Mouse (Mus musculus) stomach, embryonic 16.5 days (tissue): ENCODE data around the gene Basp1. TPM values are rescaled to one million over a fixed set of nuclear protein-coding genes. Genes with fewer than 3 reads are reported as not detected.

Experiments used
- ATAC-seq: fragments of 200-750 bp; cut with Nextera tagmentation; 2 replicates; pipeline ENCODE4 v1.8.0; 2017; ENCODE audit warnings: moderate number of reproducible peaks, moderate TSS enrichment; ENCODE audit not compliant: insufficient read depth, low FRiP score
- H3K27ac ChIP-seq: fragments of 300-500 bp; sonication (generic); 2 replicates; pipeline ENCODE4 v1.5.1; 2014; ENCODE audit warnings: low read length
- H3K27me3 ChIP-seq: fragments of 300-500 bp; sonication (generic); 2 replicates; pipeline ENCODE4 v1.6.1; 2014; ENCODE audit warnings: low read length, control low read depth, mixed read lengths; ENCODE audit not compliant: control insufficient read depth, insufficient read depth
- H3K36me3 ChIP-seq: fragments of 300-500 bp; sonication (generic); 2 replicates; pipeline ENCODE4 v1.6.1; 2014; ENCODE audit warnings: low read length; ENCODE audit not compliant: control insufficient read depth, insufficient read depth
- H3K4me1 ChIP-seq: fragments of 300-500 bp; sonication (generic); 2 replicates; pipeline ENCODE4 v1.6.1; 2014; ENCODE audit warnings: low read length, control low read depth, mixed read lengths; ENCODE audit not compliant: control insufficient read depth, insufficient read depth
- H3K4me2 ChIP-seq: fragments of 300-500 bp; sonication (generic); 2 replicates; pipeline ENCODE4 v1.6.1; 2014; ENCODE audit warnings: low read depth, low read length, mixed read lengths
- H3K4me3 ChIP-seq: fragments of 300-500 bp; sonication (generic); replicated peaks from 2 replicates; pipeline ENCODE4 v1.5.1; 2014; ENCODE audit warnings: mild to moderate bottlenecking, low read length
- H3K9ac ChIP-seq: fragments of 300-500 bp; sonication (generic); 2 replicates; pipeline ENCODE4 v1.6.1; 2014; ENCODE audit warnings: low read length
- H3K9me3 ChIP-seq: fragments of 300-500 bp; sonication (generic); replicated peaks from 2 replicates; pipeline ENCODE4 v1.6.1; 2016; ENCODE audit warnings: low read length, control low read depth; ENCODE audit not compliant: control insufficient read depth
- WGBS: fragments of 180-500 bp; shearing (Covaris S2); extraction: QIAGEN DNeasy Blood & Tissue Kit; methylation state at CpG from one replicate; pipeline ENCODE4 v1.1.7; 2014; 5-methylcytosine and 5-hydroxymethylcytosine counted together
- polyA plus RNA-seq: library from polyadenylated mRNA; unstranded; fragments of >200 nt; fragmentation: Nextera tagmentation; extraction: Ambion mirVana; gene quantifications from 2 replicates; pipeline ENCODE4 v1.2.1, GENCODE M21; 2015

The Basp1 gene
- polyA plus RNA-seq, 1 experiment from 2014 or later, result 15.8 TPM

DNA sequence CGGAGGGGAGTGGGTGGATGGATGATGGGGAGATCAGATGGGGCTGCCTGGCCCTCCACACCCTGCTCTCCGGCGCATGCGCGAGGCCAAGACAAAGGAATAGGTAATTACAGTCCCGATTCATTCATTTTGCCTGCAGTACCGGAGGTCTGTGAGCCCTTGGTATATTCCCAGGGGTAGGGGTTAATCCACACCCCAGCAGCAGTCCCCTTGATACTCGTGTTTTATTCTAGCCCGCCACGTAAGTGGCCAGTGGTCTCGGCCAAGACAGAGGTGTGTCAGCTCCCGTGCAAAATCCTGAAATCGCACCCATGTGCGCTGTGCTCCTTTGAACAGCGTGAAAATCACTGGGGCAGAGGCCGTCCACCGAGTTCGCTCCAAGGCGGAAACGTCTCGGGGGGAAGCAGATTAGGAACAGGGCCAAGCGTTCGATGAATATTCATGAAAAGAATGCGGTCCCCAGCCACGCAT lies 1.4 kb downstream of the Basp1 start:
- Histone ChIP-seq H3K4me3 (peak overlapping the region; percentile 80), H3K27ac (peak overlapping the region; percentile 77), H3K36me3 (no peaks in the 10 kb centered on the region), H3K4me2 (peak overlapping the region; percentile 86), H3K9ac (peak overlapping the region; percentile 84), H3K9me3 (no peaks in the 10 kb centered on the region), H3K4me1 (no peaks in the 10 kb centered on the region), H3K27me3 (no peaks in the 10 kb centered on the region)
- under 1% methylated on average over 25 of the region's 25 CpGs for WGBS
- peak; percentile 56 for ATAC-seq

DNA sequence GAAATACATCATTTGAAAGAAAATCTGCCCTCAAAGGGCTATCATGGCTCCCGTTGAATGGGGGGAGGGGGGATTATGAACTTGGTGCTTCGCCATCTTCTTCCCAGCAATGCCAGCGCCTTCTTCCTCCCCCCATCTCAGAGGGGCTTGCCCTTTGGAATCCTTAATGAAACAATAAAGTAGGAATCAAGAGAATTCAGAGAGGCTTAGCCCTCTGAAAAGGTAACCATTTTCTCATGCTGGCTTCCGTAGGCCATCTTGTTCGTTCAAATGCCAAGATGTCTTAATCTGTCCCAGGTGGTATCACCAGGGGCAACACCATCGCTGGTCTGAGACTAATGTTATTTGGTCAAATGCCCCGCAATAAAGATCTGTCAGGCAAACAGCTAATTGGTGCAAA lies 2.1 kb downstream of the Basp1 start:
- H3K9ac ChIP-seq, result peak overlapping the region; percentile 84; the same call in 1 of the 2 replicates

DNA sequence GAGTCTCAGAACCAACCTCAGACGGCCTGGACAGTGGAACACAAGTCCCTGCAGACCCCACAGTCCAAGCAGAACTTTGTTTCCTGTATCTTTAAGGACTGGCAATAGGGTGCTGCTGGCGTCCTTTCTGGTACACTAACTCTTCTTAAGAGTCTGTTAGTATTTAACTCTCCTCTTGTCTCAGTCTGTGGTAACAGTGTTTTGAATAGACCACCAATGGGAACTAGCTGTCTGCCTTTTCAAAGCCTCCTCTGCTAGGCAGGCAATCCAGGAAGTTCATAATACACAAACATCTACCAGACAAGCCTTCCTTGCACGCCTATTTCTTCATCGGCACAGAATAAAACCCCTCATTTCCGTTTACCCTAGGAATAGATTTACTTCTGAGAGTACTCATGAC lies 7.6 kb downstream of the Basp1 start:
- Histone ChIP-seq H3K4me1 (no peaks in the 10 kb centered on the region), H3K36me3 (no peaks in the 10 kb centered on the region), H3K9me3 (no peaks in the 10 kb centered on the region), H3K9ac (no peak overlapping the region), H3K4me2 (no peak overlapping the region), H3K27ac (no peak overlapping the region), H3K4me3 (no peak overlapping the region), H3K27me3 (no peaks in the 10 kb centered on the region)
- 65% methylated on average over 5 of the region's 5 CpGs for WGBS
- no peak for ATAC-seq

More for the DNA sequence above, 2.1 kb downstream of the Basp1 start:
- Histone ChIP-seq H3K27me3 (no peaks in the 10 kb centered on the region), H3K4me3 (peak overlapping the region; percentile 80), H3K4me1 (no peaks in the 10 kb centered on the region), H3K27ac (no peak overlapping the region), H3K4me2 (peak overlapping the region; percentile 86), H3K36me3 (no peaks in the 10 kb centered on the region), H3K9me3 (no peaks in the 10 kb centered on the region)
- ATAC-seq, result no peak
- WGBS, result 43% methylated on average over 7 of the region's 7 CpGs

DNA sequence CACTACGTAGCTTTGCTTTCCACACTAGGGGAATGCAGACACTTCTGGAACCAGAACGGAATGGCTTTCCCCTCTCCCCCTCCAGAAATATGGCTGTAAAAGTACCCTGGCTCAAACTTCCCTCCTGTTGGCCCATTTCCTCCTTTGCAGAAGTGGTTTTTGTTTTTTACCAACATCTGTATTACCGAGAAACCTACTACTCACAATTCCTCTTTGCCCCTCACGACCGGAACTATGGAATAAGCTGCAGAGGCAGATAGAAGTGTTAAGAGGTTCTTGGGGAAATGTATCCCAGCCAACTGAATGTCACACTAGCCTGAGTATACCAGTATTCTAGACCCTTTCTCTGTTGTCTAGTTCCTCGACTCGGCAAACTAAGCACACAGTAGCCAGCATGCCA lies 9.7 kb downstream of the Basp1 start:
- Histone ChIP-seq H3K9me3 (no peaks in the 10 kb centered on the region), H3K9ac (no peak overlapping the region), H3K36me3 (no peaks in the 10 kb centered on the region), H3K4me1 (no peaks in the 10 kb centered on the region), H3K4me3 (no peak overlapping the region), H3K27me3 (no peaks in the 10 kb centered on the region), H3K4me2 (no peak overlapping the region), H3K27ac (no peak overlapping the region)
- no peak for ATAC-seq
- 87% methylated on average over 7 of the region's 7 CpGs for WGBS

DNA sequence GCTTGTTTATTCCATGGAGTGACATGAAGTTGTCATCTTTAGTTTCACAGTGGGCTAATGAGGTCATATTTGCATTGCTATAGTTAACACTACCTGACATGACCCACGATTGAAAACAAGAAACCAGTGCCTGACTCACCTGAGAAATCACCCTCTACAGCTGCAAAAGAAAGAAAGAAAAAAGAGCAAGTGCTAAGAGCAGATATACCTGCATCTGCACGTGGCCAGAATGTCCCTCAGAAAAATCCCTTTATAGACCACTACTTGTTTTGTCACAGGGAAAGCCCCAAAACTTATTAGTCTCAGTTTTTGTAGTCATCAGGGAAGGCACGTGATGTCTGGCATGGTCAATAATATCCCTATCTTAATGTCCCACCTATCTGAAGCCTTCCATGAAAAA lies 11.6 kb downstream of the Basp1 start:
- Histone ChIP-seq H3K9me3 (no peaks in the 10 kb centered on the region), H3K27me3 (no peaks in the 10 kb centered on the region), H3K27ac (no peak overlapping the region), H3K4me3 (no peak overlapping the region), H3K36me3 (no peaks in the 10 kb centered on the region), H3K4me2 (no peak overlapping the region), H3K4me1 (no peaks in the 10 kb centered on the region), H3K9ac (no peak overlapping the region)
- ATAC-seq, result no peak
- 69% methylated on average over 3 of the region's 3 CpGs for WGBS

DNA sequence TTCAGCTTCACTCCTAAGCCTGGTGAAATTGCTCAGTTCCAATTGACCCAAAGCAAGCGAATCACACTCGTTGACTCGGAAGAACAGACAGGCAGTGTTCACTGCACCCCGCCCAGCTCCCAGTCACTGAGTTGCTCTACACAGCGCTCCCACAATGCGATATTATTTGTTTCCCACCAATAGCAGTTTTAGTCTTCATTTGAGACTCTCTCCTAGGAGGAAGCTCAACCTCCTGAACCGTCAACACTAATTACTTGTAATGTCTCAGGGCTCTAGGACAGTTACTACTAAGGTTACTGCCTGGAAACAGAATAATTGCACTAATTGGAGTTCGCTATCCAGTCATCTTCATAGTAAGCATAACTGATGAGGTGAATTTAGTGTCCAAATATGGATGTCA lies 13.3 kb downstream of the Basp1 start:
- 88% methylated on average over 8 of the region's 8 CpGs for WGBS
- no peak for ATAC-seq
- H3K27me3 ChIP-seq, result no peaks in the 10 kb centered on the region
- no peak overlapping the region for H3K4me3 ChIP-seq
- H3K9me3 ChIP-seq, result no peaks in the 10 kb centered on the region
- H3K27ac ChIP-seq, result no peak overlapping the region
- H3K9ac ChIP-seq, result no peak overlapping the region
- H3K4me1 ChIP-seq, result no peaks in the 10 kb centered on the region
- no peaks in the 10 kb centered on the region for H3K36me3 ChIP-seq
- H3K4me2 ChIP-seq, result no peak overlapping the region

DNA sequence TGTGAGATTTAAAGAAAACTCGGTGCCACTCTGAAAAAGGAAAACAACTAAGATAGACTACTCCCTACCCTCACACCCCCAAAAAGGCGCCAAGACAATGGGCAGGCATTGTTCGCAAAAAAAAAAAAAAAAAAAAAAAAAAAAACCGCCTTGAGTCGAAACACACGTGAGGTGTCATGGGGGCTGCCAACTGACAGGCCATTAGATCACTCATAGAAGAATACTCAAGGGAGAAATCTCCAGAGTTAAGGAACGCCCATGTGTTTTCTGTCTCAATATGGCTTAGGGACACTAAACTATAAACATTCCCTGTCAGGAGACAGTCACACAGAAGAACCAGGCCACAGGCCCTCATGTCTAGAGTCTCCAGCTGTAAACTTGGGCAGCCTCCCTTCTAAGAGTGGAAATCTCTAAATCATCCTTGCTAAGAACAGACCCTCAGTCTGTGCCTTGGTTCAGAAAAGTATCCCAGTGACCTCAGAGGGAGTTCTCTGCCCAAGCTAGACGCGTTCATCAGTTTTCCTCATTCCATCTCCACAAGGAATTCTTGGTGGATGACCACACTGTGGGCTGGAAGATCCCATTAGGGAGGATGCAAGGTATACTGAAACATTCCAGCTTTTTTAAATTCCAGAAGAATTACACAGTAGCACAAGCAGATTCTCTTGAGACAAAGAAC lies 17.5 kb downstream of the Basp1 start:
- no peaks in the 10 kb centered on the region for H3K9me3 ChIP-seq
- peak; percentile 21; the same call in 1 of the 2 replicates for ATAC-seq
- H3K36me3 ChIP-seq, result no peaks in the 10 kb centered on the region
- no peak overlapping the region for H3K4me2 ChIP-seq
- no peak overlapping the region for H3K27ac ChIP-seq
- no peak overlapping the region for H3K9ac ChIP-seq
- no peaks in the 10 kb centered on the region for H3K27me3 ChIP-seq
- WGBS, result 70% methylated on average over 9 of the region's 9 CpGs
- no peak overlapping the region for H3K4me3 ChIP-seq
- peaks cover 6% of the 10 kb centered on the region for H3K4me1 ChIP-seq

DNA sequence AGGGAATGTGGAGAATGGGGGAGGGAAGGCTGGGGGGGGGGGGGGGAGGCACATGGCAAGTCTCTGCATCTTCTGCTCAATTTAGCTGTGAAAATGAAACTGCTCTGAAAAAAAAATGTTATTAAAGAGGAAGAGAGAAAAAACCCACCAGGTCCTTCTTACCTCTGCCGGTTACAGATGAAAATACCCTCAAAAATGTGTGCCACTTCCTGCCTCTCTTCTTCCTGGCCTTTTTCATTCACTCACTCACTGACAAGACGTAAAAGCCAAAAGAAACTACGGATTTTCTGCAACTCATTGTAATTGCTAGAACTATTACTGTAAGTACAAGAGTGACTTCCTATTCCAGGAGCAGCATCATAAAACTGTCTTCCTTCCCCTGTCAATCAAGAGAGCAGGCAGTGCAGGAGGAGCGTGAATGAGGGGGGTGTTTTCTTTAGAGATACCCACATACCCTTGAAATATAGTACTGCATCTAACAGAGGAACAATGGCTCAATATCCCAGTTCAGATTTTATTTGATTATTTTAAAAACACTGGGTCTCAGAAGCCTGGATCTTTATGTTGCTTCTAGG lies 21.0 kb downstream of the Basp1 start:
- 74% methylated on average over 4 of the region's 4 CpGs for WGBS
- no peak overlapping the region for H3K4me2 ChIP-seq
- ATAC-seq, result no peak
- peaks cover 7% of the 10 kb centered on the region for H3K4me1 ChIP-seq
- H3K4me3 ChIP-seq, result no peak overlapping the region
- H3K9me3 ChIP-seq, result no peaks in the 10 kb centered on the region
- no peaks in the 10 kb centered on the region for H3K36me3 ChIP-seq
- no peaks in the 10 kb centered on the region for H3K27me3 ChIP-seq
- H3K9ac ChIP-seq, result no peak overlapping the region
- no peak overlapping the region for H3K27ac ChIP-seq

DNA sequence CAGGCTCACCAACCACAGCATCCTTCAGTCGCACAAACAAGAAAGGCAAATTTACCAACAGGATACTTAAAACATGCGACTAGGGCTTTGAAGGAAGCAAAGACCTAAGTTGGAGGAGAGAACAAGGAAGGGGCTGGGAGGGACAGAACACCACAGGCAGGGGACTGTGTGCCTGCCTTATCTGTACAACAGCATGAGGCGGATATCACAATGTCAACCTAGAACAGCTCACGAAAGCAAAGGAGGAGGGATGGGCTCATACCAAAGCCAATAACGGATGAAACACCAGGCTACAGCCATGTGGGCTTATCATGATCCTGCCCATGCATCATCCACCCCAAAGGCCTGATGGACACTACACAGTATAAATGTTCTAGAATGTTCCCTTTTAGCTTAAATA lies 22.4 kb downstream of the Basp1 start:
- no peak overlapping the region for H3K9ac ChIP-seq
- H3K9me3 ChIP-seq, result no peaks in the 10 kb centered on the region
- no peaks in the 10 kb centered on the region for H3K27me3 ChIP-seq
- 59% methylated on average over 5 of the region's 5 CpGs for WGBS
- ATAC-seq, result peak; percentile 53; the same call in 1 of the 2 replicates
- H3K4me3 ChIP-seq, result no peak overlapping the region
- peaks cover 7% of the 10 kb centered on the region for H3K4me1 ChIP-seq
- no peak overlapping the region for H3K27ac ChIP-seq
- H3K4me2 ChIP-seq, result no peak overlapping the region
- H3K36me3 ChIP-seq, result no peaks in the 10 kb centered on the region
